Mouse (Mus musculus) layer of hippocampus, adult 9-11 months (tissue): ENCODE data around the gene Wdr63.

ENCODE experiments used
- DNase-seq: peaks from one replicate; pipeline ENCODE4 v3.0.0; 2022

The Wdr63 gene

DNA sequence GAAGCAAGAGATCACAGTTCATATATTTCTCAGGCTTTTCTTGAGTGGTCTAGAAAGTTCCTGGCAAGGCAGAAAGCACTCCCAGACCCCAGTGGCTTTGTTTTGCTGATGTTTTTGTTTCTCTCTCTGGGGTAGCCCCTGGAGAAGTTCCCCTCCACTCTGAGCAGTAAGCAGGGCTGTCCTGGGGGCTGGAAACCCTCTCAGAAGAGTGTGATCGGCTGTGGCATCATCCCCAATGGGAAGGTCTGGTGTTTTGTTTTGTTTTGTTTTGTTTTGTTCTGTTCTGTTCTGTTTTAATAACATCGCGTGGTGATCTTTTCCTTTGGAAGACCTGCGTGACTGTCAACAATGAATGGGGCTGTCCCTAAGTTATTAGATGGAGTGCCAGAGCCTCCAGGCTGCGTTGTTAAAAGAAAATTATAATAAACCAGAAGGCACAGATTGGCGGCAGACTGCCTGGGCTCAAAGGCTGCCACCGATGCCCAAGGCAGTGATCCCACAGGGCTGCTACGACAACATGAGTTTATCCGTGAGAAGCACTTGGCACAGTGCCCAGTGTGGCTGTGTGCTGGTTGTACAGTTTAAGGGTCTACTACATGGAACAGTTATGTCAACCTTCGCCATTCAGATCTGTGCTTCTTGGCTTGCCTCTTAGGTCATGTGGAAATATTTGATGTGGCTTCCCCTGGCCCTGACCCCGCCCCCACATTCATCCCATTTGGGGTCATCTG lies 56.5 kb downstream of the Wdr63 start:
- DNase-seq, result peak; percentile 26

DNA sequence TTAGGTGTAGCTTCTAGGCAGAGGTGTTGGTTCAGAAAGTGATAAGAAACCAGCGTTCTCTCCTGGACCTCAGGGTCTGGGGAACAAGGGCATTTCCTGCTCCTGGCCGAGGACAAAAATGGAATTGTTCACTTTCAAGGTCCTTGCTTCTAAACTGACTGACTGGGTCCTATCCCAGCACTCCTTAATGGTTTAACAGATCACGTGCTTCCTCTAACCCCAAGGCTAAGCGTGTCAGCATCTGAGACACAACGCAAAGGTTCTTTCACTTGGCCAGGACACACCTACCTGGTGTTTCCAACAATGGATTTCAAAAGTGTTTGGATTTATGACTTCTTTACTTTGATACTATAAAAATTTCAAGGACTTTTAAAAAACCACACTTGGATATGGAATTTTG lies 58.0 kb downstream of the Wdr63 start:
- no peak for DNase-seq

DNA sequence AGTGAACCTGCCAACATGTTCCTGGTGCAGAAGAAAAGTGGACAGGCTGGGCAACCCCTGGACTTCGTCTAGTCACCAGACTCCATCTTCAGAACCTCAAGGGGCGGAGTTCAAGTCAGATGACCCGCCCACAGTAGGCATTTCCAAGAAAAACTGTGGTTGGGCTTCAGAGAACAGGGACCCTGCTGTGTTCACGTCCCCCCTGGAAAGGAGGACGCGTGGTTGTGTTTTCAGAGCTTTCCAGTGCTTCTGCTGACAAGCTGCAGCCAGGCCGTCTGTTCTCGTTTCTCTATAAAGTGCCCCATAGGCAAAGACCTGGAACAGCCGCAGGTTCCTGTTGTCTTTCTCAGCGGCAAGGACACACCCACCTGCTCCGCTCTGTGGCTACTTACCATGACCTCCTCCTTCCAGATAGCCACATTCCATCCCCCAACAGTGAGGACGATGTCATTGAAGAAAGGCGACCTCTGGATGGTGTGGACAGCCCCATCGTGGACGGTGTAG lies 60.2 kb downstream of the Wdr63 start:
- peak; percentile 7 for DNase-seq

- DNase-seq, result no peak
Observed at GRCm38 (mm10) chr3:146046076-146046475, 61.9 kb downstream of the Wdr63 start.

DNA sequence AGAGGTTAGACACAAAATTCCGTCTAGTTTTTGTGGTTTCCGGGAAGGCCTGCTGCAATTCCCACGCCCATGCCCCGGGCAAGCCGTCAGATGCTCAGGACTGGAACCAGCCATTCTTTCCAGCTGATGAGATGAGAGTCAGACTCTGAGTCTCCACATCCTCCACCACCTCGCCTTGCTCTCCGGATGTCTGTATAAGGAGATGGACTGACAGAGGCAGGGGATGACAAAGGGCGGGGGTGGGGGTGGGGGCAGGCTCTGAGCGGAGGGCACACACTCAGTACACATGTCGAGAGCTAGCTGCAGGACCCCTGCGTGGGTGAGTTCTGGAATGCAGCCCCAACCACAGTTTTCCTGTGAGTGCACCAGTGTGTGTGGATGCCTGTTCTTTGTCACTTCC lies 63.0 kb downstream of the Wdr63 start:
- DNase-seq, result no peak

DNA sequence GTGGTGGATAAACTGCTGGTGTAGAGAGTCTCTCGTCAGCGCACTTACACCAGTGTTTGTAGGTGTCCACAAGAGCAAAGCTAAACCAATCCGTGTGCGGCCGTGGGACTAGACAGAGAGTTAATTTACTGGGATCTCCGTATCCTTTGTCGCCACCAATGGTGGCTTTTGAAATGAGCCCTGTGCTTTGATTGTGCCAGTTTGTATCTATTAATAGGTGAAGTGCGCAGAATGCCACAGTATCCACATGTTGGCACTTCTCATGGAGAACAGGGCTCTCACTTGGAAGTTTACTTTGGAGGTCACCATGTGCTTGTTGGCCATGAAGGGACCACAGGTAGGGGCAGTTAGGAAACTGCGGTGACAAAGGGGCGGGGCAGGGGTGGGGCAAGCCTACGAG lies 66.5 kb downstream of the Wdr63 start:
- no peak for DNase-seq

GRCm38 (mm10) chr3:146039132-146039903 lies 68.6 kb downstream of the Wdr63 start:
- DNase-seq, result no peak

DNA sequence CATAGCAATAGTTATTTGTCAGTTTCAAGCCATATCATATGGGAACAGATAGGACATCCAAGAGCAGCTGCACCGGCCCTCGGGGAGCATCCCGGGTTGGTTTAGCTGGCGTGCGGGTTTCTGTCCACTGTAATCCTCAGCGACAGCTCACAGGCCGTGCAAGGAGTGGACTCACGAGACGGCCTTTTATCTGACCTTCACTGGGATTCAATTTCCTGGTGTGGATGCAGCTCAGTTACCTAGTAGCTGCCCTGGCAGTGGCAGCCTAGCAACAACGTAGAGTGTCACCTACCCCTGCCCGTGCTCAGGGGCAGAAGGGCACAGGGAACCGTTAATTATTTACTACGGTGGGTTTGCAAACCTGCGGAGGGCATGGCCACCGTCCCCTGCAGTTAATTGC lies 70.0 kb downstream of the Wdr63 start:
- DNase-seq, result no peak

- DNase-seq, result no peak
Observed at GRCm38 (mm10) chr3:146032976-146033375, 75.0 kb downstream of the Wdr63 start.

GRCm38 (mm10) chr3:146030255-146030836 lies 77.6 kb downstream of the Wdr63 start:
- DNase-seq, result no peak

DNA sequence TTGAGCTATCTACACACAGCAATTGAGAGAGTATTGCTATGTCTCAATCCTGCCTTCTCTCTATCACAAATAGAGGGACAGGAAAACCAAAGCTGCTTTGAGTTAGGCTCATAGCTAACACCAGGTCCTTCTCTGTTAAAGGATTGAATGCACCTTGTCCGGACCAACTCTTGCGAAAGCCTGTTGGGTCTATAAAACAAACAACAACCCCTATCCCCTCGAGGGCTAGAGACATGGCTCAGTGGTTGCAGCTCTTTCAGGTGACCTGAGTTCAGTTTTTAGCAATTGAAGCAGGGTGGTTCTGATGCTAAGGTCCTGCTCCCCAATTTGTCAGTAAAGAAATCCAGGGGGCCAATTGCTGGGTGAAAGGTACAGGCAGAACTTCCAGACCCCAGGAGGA lies 78.7 kb downstream of the Wdr63 start:
- no peak for DNase-seq

DNA sequence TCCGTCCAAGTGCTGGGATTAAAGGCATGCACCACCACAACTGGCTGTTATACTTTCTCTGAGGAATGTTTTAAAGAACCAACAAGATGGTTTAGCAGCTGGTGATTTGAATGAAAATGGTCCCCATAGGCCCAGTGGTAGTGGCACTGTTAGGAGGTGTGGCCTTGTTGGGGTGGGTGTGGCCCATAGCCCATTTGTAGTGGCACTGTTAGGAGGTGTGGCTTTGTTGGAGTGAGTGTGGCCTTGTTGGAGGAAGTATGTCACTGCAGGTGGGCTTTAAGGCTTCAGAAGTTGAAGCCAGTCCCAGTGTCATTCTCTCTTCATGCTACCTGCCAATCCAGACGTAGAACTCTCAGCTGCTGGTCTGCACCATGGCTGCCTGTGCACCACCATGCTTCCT lies 79.5 kb downstream of the Wdr63 start:
- DNase-seq, result no peak

- no peak for DNase-seq
Observed at GRCm38 (mm10) chr3:146027116-146027515, 80.8 kb downstream of the Wdr63 start.

DNA sequence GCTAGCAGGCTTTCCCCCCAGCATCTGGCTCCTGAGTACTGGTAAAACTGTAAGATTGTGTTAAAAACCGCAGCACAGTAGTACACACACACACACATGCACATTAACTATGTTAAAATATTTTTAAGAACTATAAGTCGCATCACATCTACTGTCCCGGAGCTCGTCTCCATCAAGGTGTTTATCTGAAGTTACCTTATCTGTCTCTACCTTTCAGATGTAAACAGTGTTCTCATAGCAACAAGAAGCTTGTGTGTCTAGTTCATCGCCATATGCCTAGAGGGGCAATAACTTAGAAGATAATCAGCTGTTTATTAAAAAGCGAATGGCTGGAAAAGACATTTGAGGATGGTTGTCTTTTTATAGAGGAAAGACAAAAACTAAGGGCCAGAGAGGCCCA lies 82.4 kb downstream of the Wdr63 start:
- no peak for DNase-seq

- DNase-seq, result no peak
Observed at GRCm38 (mm10) chr3:146024746-146025145, 83.2 kb downstream of the Wdr63 start.

DNA sequence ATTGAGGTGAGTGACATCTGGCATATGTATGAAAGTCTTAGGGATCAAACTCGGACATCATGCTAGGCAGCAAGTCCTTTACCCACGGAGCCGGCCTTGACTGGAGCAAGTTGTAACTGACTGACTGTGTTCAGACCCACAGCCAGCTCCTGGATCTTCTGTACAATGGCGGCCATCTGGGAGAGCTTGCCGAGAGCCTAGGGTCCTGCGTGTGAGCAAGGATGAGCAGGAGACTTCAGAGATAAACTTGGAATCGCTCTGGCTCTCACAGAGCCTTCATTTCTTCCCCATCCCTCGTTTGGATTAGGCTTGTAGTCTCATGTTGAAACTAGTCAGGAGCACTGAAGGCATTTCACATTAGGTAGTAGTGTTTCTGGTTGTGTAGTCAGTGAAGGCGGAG lies 85.7 kb downstream of the Wdr63 start:
- no peak for DNase-seq

DNA sequence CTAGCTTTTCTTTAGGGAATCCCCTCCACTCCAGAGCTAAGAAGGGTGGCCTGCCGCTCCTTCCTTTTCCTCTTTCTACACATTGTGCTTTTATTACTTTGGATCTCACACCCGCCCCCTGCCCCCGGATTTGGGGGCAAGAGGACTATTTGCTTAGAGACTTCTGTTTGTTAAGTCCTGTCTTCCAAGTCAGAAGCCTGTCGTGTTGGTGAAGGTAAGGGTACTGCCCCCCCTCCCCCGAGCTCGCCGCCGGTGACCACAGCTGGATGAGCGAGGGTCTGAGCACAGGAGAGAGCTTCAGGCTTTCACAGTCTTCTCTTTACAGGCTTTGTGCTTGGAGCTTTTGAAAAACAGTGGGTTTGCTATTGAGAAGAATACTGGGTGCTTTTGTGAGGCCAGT lies 90.4 kb downstream of the Wdr63 start:
- no peak for DNase-seq

- no peak for DNase-seq
Observed at GRCm38 (mm10) chr3:146016979-146017378, 91.0 kb downstream of the Wdr63 start.

DNA sequence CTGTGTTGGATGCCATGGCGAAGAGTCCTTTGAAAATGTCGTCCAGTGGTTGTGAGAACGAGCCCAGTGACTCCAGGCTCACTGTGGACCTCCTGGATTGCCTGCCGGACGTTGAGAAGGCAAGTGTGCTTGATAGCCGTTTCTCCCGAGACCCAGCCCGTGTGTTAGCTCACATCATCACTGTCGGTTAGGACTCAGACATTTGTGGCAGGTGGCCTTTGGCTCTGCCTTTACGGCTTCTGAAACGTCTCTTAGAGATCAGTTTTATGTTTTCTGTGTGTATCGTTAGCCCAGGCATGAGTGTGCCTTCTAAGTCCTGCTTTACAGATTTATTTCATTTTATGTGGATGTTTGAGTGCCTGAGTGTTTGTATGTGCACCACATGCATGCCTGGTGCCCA lies 93.6 kb downstream of the Wdr63 start:
- DNase-seq, result no peak

GRCm38 (mm10) chr3:146013490-146013889 lies 94.4 kb downstream of the Wdr63 start:
- DNase-seq, result no peak

DNA sequence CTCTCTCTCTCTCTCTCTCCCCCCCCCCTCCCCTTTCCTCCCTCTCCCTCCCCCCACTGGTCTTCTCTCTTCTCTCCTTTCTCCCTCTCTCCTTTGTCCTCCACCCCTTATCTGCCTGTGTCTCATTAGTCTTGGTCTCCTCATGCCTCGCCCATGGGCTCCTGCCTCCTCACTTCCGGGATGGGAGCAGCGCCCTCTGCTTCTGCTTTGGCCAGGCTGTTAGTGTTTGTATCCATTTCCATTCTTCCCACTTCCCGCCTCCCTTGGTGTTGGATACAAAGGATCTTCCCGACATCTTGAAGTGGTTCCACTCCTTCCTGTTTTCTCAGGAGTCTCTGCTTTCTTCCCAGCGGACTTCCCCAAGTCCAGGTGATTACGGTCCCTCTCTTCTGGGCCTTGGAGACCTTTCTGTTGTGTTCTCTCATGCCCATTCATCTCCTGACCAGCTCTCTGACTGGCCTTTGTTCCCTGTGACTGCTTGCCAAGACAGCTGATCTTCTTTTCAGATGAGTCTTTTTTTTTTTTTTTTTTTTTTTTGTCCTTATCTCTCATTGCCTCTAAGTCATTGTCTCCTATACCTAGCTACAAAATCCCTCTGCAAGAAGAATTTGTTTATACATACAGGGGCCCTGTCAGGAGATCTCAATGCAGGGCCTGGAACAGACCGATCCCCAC lies 96.2 kb downstream of the Wdr63 start:
- DNase-seq, result no peak

GRCm38 (mm10) chr3:146010751-146011150 lies 97.2 kb downstream of the Wdr63 start:
- DNase-seq, result no peak

DNA sequence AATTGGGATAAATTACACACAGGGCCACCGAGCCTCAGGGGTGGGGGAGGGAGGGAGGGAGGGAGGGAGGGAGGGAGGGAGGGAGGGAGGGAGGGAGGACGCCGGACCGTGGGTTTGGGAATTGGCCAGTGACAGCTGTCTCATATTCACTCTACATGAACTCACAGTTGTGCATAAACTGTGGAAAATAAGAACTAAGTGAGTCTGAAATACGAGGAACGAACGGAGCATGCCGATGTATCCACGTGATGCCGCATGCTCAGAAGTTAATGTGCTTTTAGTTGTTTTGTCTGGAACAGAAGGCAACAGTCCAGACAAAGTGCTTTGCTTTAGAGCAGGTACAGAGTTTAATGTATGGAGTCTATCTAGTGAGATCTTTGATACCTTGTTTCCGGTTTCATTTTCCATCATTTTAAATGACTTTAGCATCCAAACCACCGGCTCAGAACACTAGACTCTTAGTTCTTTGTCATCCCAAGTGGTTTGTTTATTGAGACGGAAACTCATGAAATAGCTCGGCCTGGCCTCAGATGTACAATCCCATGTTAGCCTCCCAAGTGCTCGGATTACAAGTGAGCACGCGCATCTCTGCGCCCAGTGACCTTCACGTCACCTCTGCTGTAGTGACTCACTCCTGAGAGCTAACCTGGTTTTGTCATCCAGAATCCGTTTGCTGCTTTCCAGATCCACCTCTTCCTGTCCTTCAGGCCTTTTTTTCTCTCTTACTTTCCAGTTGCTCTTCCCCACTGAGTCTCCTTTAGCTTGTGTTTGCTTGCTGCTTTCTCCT lies 97.9 kb downstream of the Wdr63 start:
- DNase-seq, result no peak
